Mouse (Mus musculus) neural tube, embryonic 13.5 days (tissue): Measurements from ENCODE around the gene Ankrd13b. TPM values are rescaled to one million over a fixed set of nuclear protein-coding genes. Genes with fewer than 3 reads are reported as not detected.

Source experiments
- ATAC-seq: fragments of 200-750 bp; cut with Nextera tagmentation; 2 replicates; pipeline ENCODE4 v1.8.0; 2017; ENCODE audit warnings: low read depth, mild to moderate bottlenecking, moderate TSS enrichment, moderate library complexity
- H3K27ac ChIP-seq: fragments of 300-500 bp; sonication (generic); replicated peaks from 2 replicates; pipeline ENCODE4 v1.5.1; 2015; ENCODE audit warnings: moderate library complexity, mild to moderate bottlenecking, inconsistent platforms
- H3K27me3 ChIP-seq: fragments of 300-500 bp; sonication (generic); 2 replicates; pipeline ENCODE4 v1.6.1; 2015; ENCODE audit warnings: mild to moderate bottlenecking, inconsistent platforms
- H3K36me3 ChIP-seq: fragments of 300-500 bp; sonication (generic); 2 replicates; pipeline ENCODE4 v1.6.1; 2015; ENCODE audit warnings: mild to moderate bottlenecking, inconsistent platforms
- H3K4me1 ChIP-seq: fragments of 300-500 bp; sonication (generic); replicated peaks from 2 replicates; pipeline ENCODE4 v1.6.1; 2015; ENCODE audit warnings: inconsistent platforms
- H3K4me2 ChIP-seq: fragments of 300-500 bp; sonication (generic); 2 replicates; pipeline ENCODE4 v1.6.1; 2015; ENCODE audit warnings: inconsistent platforms, mild to moderate bottlenecking, moderate library complexity
- H3K4me3 ChIP-seq: fragments of 300-500 bp; sonication (generic); 2 replicates; pipeline ENCODE4 v1.5.1; 2015; ENCODE audit warnings: mild to moderate bottlenecking, inconsistent platforms
- H3K9ac ChIP-seq: fragments of 300-500 bp; sonication (generic); 2 replicates; pipeline ENCODE4 v1.6.1; 2015; ENCODE audit warnings: moderate library complexity, mild to moderate bottlenecking, inconsistent platforms
- H3K9me3 ChIP-seq: fragments of 300-500 bp; sonication (generic); 2 replicates; pipeline ENCODE4 v1.6.1; 2016; ENCODE audit warnings: inconsistent platforms
- WGBS: fragments of 180-500 bp; shearing (Covaris S2); methylation state at CpG from one replicate; pipeline ENCODE4 v1.1.7; 2015; 5-methylcytosine and 5-hydroxymethylcytosine counted together
- polyA plus RNA-seq: library from polyadenylated mRNA; unstranded; fragments of >200 nt; fragmentation: Nextera tagmentation; extraction: Ambion mirVana; gene quantifications from 2 replicates; pipeline ENCODE4 v1.2.1, GENCODE M21; 2015

Ankrd13b gene
- polyA plus RNA-seq, 1 experiment from 2014 or later = 37.9 TPM

DNA sequence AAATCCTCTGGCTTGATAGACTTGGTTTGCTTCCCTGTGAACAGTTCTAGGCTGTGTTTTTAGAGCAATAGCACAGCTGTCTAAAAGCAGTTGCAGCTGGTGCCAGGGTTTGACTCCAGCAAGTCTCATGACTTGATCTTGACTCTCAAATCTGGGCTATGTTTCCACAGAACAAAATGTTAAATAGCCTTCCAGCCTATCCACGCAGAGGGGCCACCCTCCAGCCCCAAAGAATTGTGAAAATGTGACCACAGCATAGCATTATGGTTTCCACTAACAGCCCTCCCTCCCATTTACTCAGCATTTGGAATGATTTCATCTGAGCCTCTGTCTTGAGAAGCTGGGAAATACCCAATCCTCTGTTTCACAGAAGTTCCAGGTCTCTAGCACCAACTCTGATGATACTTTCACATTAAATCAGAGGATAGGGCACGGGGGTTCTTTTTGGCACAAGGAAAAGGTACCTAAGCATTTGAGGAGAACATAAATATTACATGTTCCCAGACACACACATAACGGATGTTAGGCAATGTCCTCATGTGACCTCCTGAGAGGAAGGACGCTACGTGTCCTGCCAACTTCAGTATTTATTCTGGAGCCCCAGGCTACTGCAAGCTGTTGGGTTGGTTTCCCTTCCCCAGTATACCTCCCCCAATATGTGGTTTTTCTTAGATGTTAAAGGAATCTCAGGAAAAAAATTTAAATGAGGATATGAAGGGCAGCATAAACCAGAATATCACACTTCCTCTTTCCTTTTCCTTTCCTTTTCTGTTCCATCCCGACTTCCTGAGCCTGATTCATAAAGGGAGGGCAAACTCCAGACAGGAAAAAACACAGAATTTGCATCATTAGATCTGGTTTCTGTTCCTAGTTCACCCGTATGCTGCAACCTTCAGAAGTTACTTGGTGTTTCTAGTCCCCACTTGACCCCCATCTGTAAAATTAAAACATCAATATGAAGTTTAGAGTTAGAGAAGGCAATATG, 47.0 kb downstream of the Ankrd13b start:
- no peak overlapping the region for H3K4me3 ChIP-seq
- H3K4me2 ChIP-seq = no peak overlapping the region
- H3K4me1 ChIP-seq = no peaks in the 10 kb centered on the region
- H3K27ac ChIP-seq = no peak overlapping the region
- no peaks in the 10 kb centered on the region for H3K27me3 ChIP-seq
- WGBS = 71% methylated on average over 7 of the region's 7 CpGs
- no peak overlapping the region for H3K9ac ChIP-seq
- H3K9me3 ChIP-seq = no peaks in the 10 kb centered on the region
- H3K36me3 ChIP-seq = peaks cover 46% of the 10 kb centered on the region
- no peak for ATAC-seq

- Histone ChIP-seq H3K27me3 (no peaks in the 10 kb centered on the region), H3K4me3 (no peak overlapping the region), H3K4me1 (no peaks in the 10 kb centered on the region), H3K9ac (no peak overlapping the region), H3K36me3 (peaks cover 48% of the 10 kb centered on the region), H3K9me3 (no peaks in the 10 kb centered on the region), H3K27ac (no peak overlapping the region), H3K4me2 (no peak overlapping the region)
- ATAC-seq = no peak
- WGBS = 91% methylated on average over 8 of the region's 8 CpGs
Measured at GRCm38 (mm10) chr11:77441020-77441419, 48.5 kb downstream of the Ankrd13b start.

- no peak overlapping the region for H3K9ac ChIP-seq
- no peak overlapping the region for H3K27ac ChIP-seq
- peaks cover 48% of the 10 kb centered on the region for H3K36me3 ChIP-seq
- no peaks in the 10 kb centered on the region for H3K9me3 ChIP-seq
- no peaks in the 10 kb centered on the region for H3K4me1 ChIP-seq
- WGBS = 93% methylated on average over 9 of the region's 9 CpGs
- no peak for ATAC-seq
- H3K27me3 ChIP-seq = no peaks in the 10 kb centered on the region
- no peak overlapping the region for H3K4me3 ChIP-seq
- no peak overlapping the region for H3K4me2 ChIP-seq
Measured at GRCm38 (mm10) chr11:77440081-77440480, 49.4 kb downstream of the Ankrd13b start.

DNA sequence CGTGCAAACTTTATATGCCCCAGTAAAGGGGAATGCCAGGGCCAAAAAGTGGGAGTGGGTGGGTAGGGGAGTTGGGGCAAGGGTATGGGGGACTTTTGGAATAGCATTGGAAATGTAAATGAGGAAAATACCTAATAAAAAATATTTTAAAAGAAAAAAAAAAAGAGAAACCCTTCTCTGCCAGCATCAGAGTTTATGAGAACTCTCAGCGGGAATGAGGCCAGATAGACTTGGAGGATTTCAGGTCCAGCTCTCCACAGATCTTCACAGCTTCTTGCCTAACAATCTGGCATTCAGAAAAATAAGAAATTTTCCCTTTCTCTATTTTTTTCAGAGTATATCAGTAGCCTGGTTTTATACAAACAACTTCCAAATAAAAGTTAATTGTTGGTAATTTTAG, 52.5 kb downstream of the Ankrd13b start:
- Histone ChIP-seq H3K9me3 (no peaks in the 10 kb centered on the region), H3K9ac (no peak overlapping the region), H3K4me2 (no peak overlapping the region), H3K27me3 (no peaks in the 10 kb centered on the region), H3K4me3 (no peak overlapping the region), H3K4me1 (no peaks in the 10 kb centered on the region), H3K36me3 (peaks cover 36% of the 10 kb centered on the region), H3K27ac (no peak overlapping the region)
- no peak for ATAC-seq
- 89% methylated on average over 2 of the region's 2 CpGs for WGBS

DNA sequence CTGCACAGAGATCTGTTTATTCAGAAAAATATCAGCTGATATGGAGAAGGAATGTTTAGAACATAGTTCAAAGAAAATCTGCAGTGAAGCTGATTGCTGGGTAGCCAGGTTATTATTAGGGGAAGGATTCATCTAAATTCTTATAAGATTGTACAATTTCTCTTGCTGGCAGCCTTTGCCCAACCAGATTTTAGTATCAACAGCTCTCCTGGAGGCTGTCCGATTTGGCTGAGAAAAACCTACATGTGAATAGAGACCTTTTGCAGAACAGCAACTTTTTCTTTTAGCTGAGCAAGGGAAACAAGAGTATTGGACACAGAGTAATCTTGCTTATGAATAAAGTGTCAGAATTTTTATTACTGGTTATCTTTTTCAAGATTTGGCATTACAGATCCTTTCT, 61.0 kb downstream of the Ankrd13b start:
- Histone ChIP-seq H3K36me3 (peaks cover 35% of the 10 kb centered on the region), H3K9me3 (no peaks in the 10 kb centered on the region), H3K27me3 (no peaks in the 10 kb centered on the region), H3K4me1 (no peaks in the 10 kb centered on the region), H3K27ac (no peak overlapping the region), H3K9ac (no peak overlapping the region), H3K4me3 (no peak overlapping the region), H3K4me2 (no peak overlapping the region)
- WGBS = 94% methylated on average over 1 of the region's 1 CpGs
- ATAC-seq = no peak

GRCm38 (mm10) chr11:77423175-77423859, 66.2 kb downstream of the Ankrd13b start:
- Histone ChIP-seq H3K9ac (no peak overlapping the region), H3K36me3 (peaks cover 38% of the 10 kb centered on the region), H3K27me3 (no peaks in the 10 kb centered on the region), H3K4me2 (no peak overlapping the region), H3K4me1 (no peaks in the 10 kb centered on the region), H3K4me3 (no peak overlapping the region), H3K27ac (no peak overlapping the region), H3K9me3 (no peaks in the 10 kb centered on the region)
- WGBS = 88% methylated on average over 4 of the region's 4 CpGs
- ATAC-seq = no peak

Other genes with a start within 250 kb of the Ankrd13b start
- gene Coro6, start 27.3 kb downstream of the Ankrd13b start, polyA plus RNA-seq = 0.22 and 0.31 TPM in 2 replicates
- 11.5 and 14.1 TPM in 2 replicates for gene Git1, start 3.9 kb upstream of the Ankrd13b start, polyA plus RNA-seq
- gene Abhd15, start 25.4 kb upstream of the Ankrd13b start, polyA plus RNA-seq = 2.6 and 2.9 TPM in 2 replicates
- gene Trp53i13, start 26.3 kb upstream of the Ankrd13b start, polyA plus RNA-seq = 18.0 and 18.3 TPM in 2 replicates
- gene Gm10392, start 29.5 kb upstream of the Ankrd13b start, polyA plus RNA-seq = 0.15 TPM in 1 of 2 replicates, not detected in the other
- 18.3 and 18.8 TPM in 2 replicates for gene Taok1, start 118.1 kb upstream of the Ankrd13b start, polyA plus RNA-seq
- 3.9 and 4.0 TPM in 2 replicates for gene Nufip2, start 196.5 kb upstream of the Ankrd13b start, polyA plus RNA-seq
- gene Cryba1, start 235.6 kb upstream of the Ankrd13b start, polyA plus RNA-seq = 4.2 and 5.6 TPM in 2 replicates